Mouse (Mus musculus) neural tube, embryonic 15.5 days (tissue): Measurements from ENCODE around the gene Fads1. TPM values are rescaled to one million over a fixed set of nuclear protein-coding genes. Genes with fewer than 3 reads are reported as not detected.

Experiments
- ATAC-seq: fragments of 200-750 bp; cut with Nextera tagmentation; 2 replicates; pipeline ENCODE4 v1.8.0; 2017; ENCODE audit warnings: mild to moderate bottlenecking, moderate TSS enrichment, moderate library complexity; ENCODE audit not compliant: low FRiP score
- H3K27ac ChIP-seq: fragments of 300-500 bp; sonication (generic); replicated peaks from 2 replicates; pipeline ENCODE4 v1.5.1; 2015; ENCODE audit warnings: mild to moderate bottlenecking, inconsistent platforms
- H3K27me3 ChIP-seq: fragments of 300-500 bp; sonication (generic); replicated peaks from 2 replicates; pipeline ENCODE4 v1.6.1; 2015; ENCODE audit warnings: inconsistent platforms
- H3K36me3 ChIP-seq: fragments of 300-500 bp; sonication (generic); 2 replicates; pipeline ENCODE4 v1.6.1; 2015; ENCODE audit warnings: inconsistent platforms
- H3K4me1 ChIP-seq: fragments of 300-500 bp; sonication (generic); 2 replicates; pipeline ENCODE4 v1.6.1; 2015; ENCODE audit warnings: inconsistent platforms
- H3K4me2 ChIP-seq: fragments of 300-500 bp; sonication (generic); 2 replicates; pipeline ENCODE4 v1.6.1; 2015; ENCODE audit warnings: inconsistent platforms, mild to moderate bottlenecking, moderate library complexity
- H3K4me3 ChIP-seq: fragments of 300-500 bp; sonication (generic); replicated peaks from 2 replicates; pipeline ENCODE4 v1.5.1; 2015; ENCODE audit warnings: mild to moderate bottlenecking, inconsistent platforms
- H3K9ac ChIP-seq: fragments of 300-500 bp; sonication (generic); replicated peaks from 2 replicates; pipeline ENCODE4 v1.6.1; 2015; ENCODE audit warnings: mild to moderate bottlenecking, inconsistent platforms
- H3K9me3 ChIP-seq: fragments of 300-500 bp; sonication (generic); replicated peaks from 2 replicates; pipeline ENCODE4 v1.6.1; 2016; ENCODE audit warnings: inconsistent platforms
- WGBS: fragments of 180-500 bp; shearing (Covaris S2); methylation state at CpG from one replicate; pipeline ENCODE4 v1.1.7; 2015; ENCODE audit warnings: mixed read lengths; 5-methylcytosine and 5-hydroxymethylcytosine counted together
- polyA plus RNA-seq: library from polyadenylated mRNA; unstranded; fragments of >200 nt; fragmentation: Nextera tagmentation; extraction: Ambion mirVana; gene quantifications from 2 replicates; pipeline ENCODE4 v1.2.1, GENCODE M21; 2015

Gene Fads1
- polyA plus RNA-seq, 1 experiment from 2014 or later: 157 TPM

DNA sequence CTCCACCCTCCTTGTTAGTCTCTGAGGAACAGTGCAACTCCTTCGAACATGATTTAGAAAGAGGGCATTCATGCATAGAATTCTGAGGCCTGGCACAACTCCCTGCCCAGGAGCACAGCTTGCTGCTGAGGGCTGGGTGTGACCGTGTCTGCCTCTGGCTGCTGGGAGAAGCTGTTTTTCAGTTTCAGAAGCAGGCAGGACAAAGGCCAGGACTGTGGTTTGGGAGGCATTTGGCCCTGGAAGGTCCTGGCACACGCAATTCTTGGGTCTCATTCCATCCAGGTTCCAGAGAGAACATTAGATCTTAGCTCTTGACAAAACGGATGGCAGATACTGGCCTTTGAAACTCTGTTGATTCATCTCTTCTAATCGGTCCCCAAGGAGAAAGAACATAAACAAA lies 12.6 kb downstream of the Fads1 start:
- Histone ChIP-seq H3K27ac (0 out of 2 replicates have a peak overlapping the region, but pooled peaks have one; percentile 9), H3K4me1 (0 out of 2 replicates have a peak, but pooled peaks cover 5% of the 10 kb centered on the region), H3K4me2 (no peak overlapping the region), H3K36me3 (peaks cover 71% of the 10 kb centered on the region), H3K27me3 (no peaks in the 10 kb centered on the region), H3K9me3 (no peaks in the 10 kb centered on the region), H3K4me3 (no peak overlapping the region), H3K9ac (no peak overlapping the region)
- WGBS: 67% methylated on average over 5 of the region's 5 CpGs
- ATAC-seq: no peak

- no peak overlapping the region for H3K27ac ChIP-seq
- H3K9ac ChIP-seq: no peak overlapping the region
- H3K36me3 ChIP-seq: peaks cover 70% of the 10 kb centered on the region
- no peak for ATAC-seq
- H3K27me3 ChIP-seq: no peaks in the 10 kb centered on the region
- no peak overlapping the region for H3K4me3 ChIP-seq
- no peak overlapping the region for H3K4me2 ChIP-seq
- no peaks in the 10 kb centered on the region for H3K9me3 ChIP-seq
- 0 out of 2 replicates have a peak, but pooled peaks cover 5% of the 10 kb centered on the region for H3K4me1 ChIP-seq
- WGBS: 96% methylated on average over 4 of the region's 4 CpGs
Measured at GRCm38 (mm10) chr19:10197130-10197529, 14.4 kb downstream of the Fads1 start.

- Histone ChIP-seq H3K4me2 (no peak overlapping the region), H3K36me3 (peaks cover 59% of the 10 kb centered on the region), H3K27ac (no peak overlapping the region)
Measured at GRCm38 (mm10) chr19:10198286-10198685, 15.6 kb downstream of the Fads1 start.

GRCm38 (mm10) chr19:10198723-10199122 lies 16.0 kb downstream of the Fads1 start:
- H3K27ac ChIP-seq: no peak overlapping the region
- H3K9me3 ChIP-seq: no peaks in the 10 kb centered on the region
- peaks cover 15% of the 10 kb centered on the region for H3K4me1 ChIP-seq
- H3K27me3 ChIP-seq: no peaks in the 10 kb centered on the region
- H3K36me3 ChIP-seq: peaks cover 55% of the 10 kb centered on the region
- 30% methylated on average over 3 of the region's 3 CpGs for WGBS
- H3K4me2 ChIP-seq: no peak overlapping the region
- H3K9ac ChIP-seq: no peak overlapping the region
- H3K4me3 ChIP-seq: no peak overlapping the region
- peak; percentile 55 for ATAC-seq

More at GRCm38 (mm10) chr19:10198286-10198685, 15.6 kb downstream of the Fads1 start:
- Histone ChIP-seq H3K9me3 (no peaks in the 10 kb centered on the region), H3K4me1 (peaks cover 13% of the 10 kb centered on the region), H3K27me3 (no peaks in the 10 kb centered on the region), H3K4me3 (no peak overlapping the region), H3K9ac (no peak overlapping the region)
- 70% methylated on average over 2 of the region's 2 CpGs for WGBS
- no peak for ATAC-seq

GRCm38 (mm10) chr19:10203146-10203847 lies 20.6 kb downstream of the Fads1 start:
- peak overlapping the region; percentile 91 for H3K9ac ChIP-seq
- H3K27me3 ChIP-seq: no peaks in the 10 kb centered on the region
- H3K9me3 ChIP-seq: no peaks in the 10 kb centered on the region
- ATAC-seq: peak; percentile 53; the same call in 1 of the 2 replicates
- peak overlapping the region; percentile 86 for H3K27ac ChIP-seq
- H3K4me1 ChIP-seq: peaks cover 21% of the 10 kb centered on the region
- peaks cover 45% of the 10 kb centered on the region for H3K36me3 ChIP-seq
- H3K4me2 ChIP-seq: peak overlapping the region; percentile 88
- peak overlapping the region; percentile 91 for H3K4me3 ChIP-seq
- 3% methylated on average over 23 of the region's 23 CpGs for WGBS

- peak within 1 kb of the TSS; percentile 91 for H3K9ac ChIP-seq
- H3K27ac ChIP-seq: peak within 1 kb of the TSS; percentile 86
- H3K4me1 ChIP-seq: peaks cover 21% of the 10 kb centered on the region
- H3K27me3 ChIP-seq: no peaks in the 10 kb centered on the region
- ATAC-seq: peak; percentile 95
- no peaks in the 10 kb centered on the region for H3K9me3 ChIP-seq
- H3K36me3 ChIP-seq: peaks cover 47% of the 10 kb centered on the region
- under 1% methylated on average over 40 of the region's 40 CpGs for WGBS
- peak within 1 kb of the TSS; percentile 88 for H3K4me2 ChIP-seq
- peak within 1 kb of the TSS; percentile 91 for H3K4me3 ChIP-seq
Measured at GRCm38 (mm10) chr19:10203848-10204615, 21.3 kb downstream of the Fads1 start, which contains the start of the genes Tmem258 and Fen1. TSS of gene Tmem258 (plus strand) at chr19:10204014. TSS of gene Fen1 (minus strand) at chr19:10204169.

DNA sequence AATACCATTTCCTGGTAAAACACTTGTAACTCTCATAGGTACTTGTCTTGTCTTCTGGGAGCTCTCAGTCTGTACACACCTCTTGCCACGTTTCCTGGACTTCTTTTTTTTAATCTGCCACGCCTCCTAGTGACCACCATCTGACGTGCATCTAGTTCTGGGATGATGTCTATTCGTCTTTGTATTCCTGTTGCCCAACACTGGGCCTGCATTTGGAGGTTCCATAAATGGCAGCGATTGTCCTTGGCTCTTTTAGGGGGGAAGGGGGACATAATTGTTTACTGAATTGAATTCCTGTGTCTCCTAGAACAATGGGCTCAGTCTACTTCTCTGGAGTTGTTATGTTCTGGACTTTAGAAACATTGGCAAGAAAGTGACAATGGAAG lies 21.9 kb downstream of the Fads1 start:
- Histone ChIP-seq H3K27me3 (no peaks in the 10 kb centered on the region), H3K36me3 (peaks cover 46% of the 10 kb centered on the region), H3K4me2 (peak overlapping the region; percentile 88), H3K4me3 (peak overlapping the region; percentile 91), H3K9ac (peak overlapping the region; percentile 91), H3K27ac (peak overlapping the region; percentile 86), H3K4me1 (peaks cover 21% of the 10 kb centered on the region), H3K9me3 (no peaks in the 10 kb centered on the region)
- peak; percentile 36; the same call in 1 of the 2 replicates for ATAC-seq
- WGBS: 2% methylated on average over 5 of the region's 5 CpGs

GRCm38 (mm10) chr19:10205051-10205450 lies 22.4 kb downstream of the Fads1 start:
- peak overlapping the region; percentile 91 for H3K4me3 ChIP-seq
- H3K4me2 ChIP-seq: peak overlapping the region; percentile 88
- H3K27me3 ChIP-seq: no peaks in the 10 kb centered on the region
- H3K27ac ChIP-seq: no peak overlapping the region
- H3K9me3 ChIP-seq: no peaks in the 10 kb centered on the region
- 0 out of 2 replicates have a peak overlapping the region, but pooled peaks have one; percentile 91 for H3K9ac ChIP-seq
- WGBS: 70% methylated on average over 6 of the region's 6 CpGs
- peaks cover 42% of the 10 kb centered on the region for H3K36me3 ChIP-seq
- no peak for ATAC-seq
- H3K4me1 ChIP-seq: peaks cover 21% of the 10 kb centered on the region

DNA sequence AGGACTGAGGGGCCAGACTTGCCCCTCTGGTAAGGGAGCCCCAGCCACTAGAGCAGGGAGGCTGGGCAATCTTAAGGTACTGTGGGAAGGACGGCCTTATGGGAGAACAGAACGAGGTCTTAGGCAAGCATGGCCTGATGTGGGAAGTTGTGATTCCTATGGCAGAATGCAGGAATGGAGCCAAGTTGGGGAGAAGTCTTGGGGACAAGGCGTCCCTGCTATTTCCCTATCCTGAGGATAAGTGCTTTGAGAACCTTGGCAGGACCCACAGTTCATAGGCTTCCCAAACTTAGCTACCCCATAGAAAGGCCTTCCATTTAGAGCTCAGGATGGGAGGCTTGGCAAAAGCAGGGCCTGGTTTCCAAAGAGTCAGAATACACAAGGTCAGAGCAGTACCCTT lies 26.2 kb downstream of the Fads1 start:
- H3K4me3 ChIP-seq: no peak overlapping the region
- H3K9me3 ChIP-seq: no peaks in the 10 kb centered on the region
- H3K4me2 ChIP-seq: no peak overlapping the region
- H3K27me3 ChIP-seq: no peaks in the 10 kb centered on the region
- H3K27ac ChIP-seq: no peak overlapping the region
- no peak for ATAC-seq
- H3K4me1 ChIP-seq: peaks cover 11% of the 10 kb centered on the region
- 92% methylated on average over 3 of the region's 3 CpGs for WGBS
- no peak overlapping the region for H3K9ac ChIP-seq
- H3K36me3 ChIP-seq: peaks cover 45% of the 10 kb centered on the region

- H3K27me3 ChIP-seq: no peaks in the 10 kb centered on the region
- no peak overlapping the region for H3K4me3 ChIP-seq
- no peak overlapping the region for H3K9ac ChIP-seq
- no peak for ATAC-seq
- H3K4me1 ChIP-seq: no peaks in the 10 kb centered on the region
- no peak overlapping the region for H3K27ac ChIP-seq
- WGBS: 88% methylated on average over 4 of the region's 4 CpGs
- no peaks in the 10 kb centered on the region for H3K9me3 ChIP-seq
- peaks cover 44% of the 10 kb centered on the region for H3K36me3 ChIP-seq
- H3K4me2 ChIP-seq: no peak overlapping the region
Measured at GRCm38 (mm10) chr19:10210885-10211284, 28.2 kb downstream of the Fads1 start.

GRCm38 (mm10) chr19:10213796-10214471 lies 31.2 kb downstream of the Fads1 start:
- no peaks in the 10 kb centered on the region for H3K4me1 ChIP-seq
- no peak overlapping the region for H3K4me2 ChIP-seq
- H3K4me3 ChIP-seq: no peak overlapping the region
- H3K36me3 ChIP-seq: peaks cover 22% of the 10 kb centered on the region
- no peak for ATAC-seq
- no peaks in the 10 kb centered on the region for H3K9me3 ChIP-seq
- no peaks in the 10 kb centered on the region for H3K27me3 ChIP-seq
- 86% methylated on average over 10 of the region's 10 CpGs for WGBS
- no peak overlapping the region for H3K27ac ChIP-seq
- no peak overlapping the region for H3K9ac ChIP-seq
